Comparison of ENCODE assay signal across 12 mouse cellular contexts in the genomic region with DNA sequence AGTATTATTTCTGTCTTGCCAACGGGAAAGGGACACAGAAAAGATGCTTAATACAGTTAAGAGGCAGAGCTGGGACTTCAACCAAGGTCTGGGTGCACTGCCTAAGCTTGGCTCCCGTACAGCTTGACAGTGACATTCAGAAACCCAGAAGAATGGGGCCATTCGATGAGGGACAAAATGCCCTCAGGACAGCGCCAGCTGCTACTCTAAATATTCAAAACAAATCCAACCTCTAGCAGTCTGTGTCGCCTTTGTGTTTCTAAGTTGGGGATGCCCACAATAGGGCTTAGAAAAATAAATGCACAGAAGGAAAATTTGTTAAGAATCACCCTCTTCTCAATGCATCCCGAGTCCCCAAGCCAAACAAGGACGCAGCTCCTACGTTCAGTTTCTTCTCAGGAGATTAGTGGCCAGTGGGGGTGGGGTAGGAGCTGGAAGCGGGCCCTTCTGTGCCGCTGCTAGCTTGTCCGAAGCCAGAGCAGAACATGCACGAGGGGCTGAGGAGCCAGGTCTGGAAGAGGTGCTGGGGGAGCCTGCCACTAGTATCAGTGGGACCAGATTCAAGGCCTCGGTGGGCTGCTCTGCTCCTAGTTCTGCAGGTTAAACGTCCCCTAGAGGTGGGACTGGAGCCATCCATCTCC. TPM values are rescaled to one million over a fixed set of nuclear protein-coding genes. Genes with fewer than 3 reads are reported as not detected.
A peak's percentile ranks its signal among the peaks of the same experiment; 100 is the strongest.
DNase-seq lines count a peak whose midpoint lies in the region; ATAC-seq lines count a peak whose summit lies in the region.
"Had no signal": no experiment of that assay in that cellular context is flagged by ENCODE, and none has a peak within 500 bp of the region (broad histone marks: within the 10 kb centered on the region; RNA-seq: fewer than 3 reads in every experiment).

No protein-coding gene starts in this region.

- no peak overlapping the region for H3K4me3 ChIP-seq in hindbrain, embryonic 11.5 days (ENCODE audit: low read depth, low read length)
- no peak overlapping the region for H3K4me3 ChIP-seq in midbrain, embryonic 15.5 days
- H3K4me3 ChIP-seq: embryonic facial prominence, embryonic 12.5 days; lung, embryonic 15.5 days had no signal

- no peak overlapping the region for H3K4me2 ChIP-seq in hindbrain, embryonic 11.5 days (replicated peaks; ENCODE audit: low read depth, low read length)
- no peak overlapping the region for H3K4me2 ChIP-seq in midbrain, embryonic 15.5 days
- H3K4me2 ChIP-seq: embryonic facial prominence, embryonic 12.5 days; lung, embryonic 15.5 days had no signal

- DNase-seq in layer of hippocampus, adult 11-12 months (ENCODE audit: low spot score) = peak; percentile 61
- no peak for DNase-seq in layer of hippocampus, adult 9-10 months (ENCODE audit: low spot score)
- DNase-seq in cerebellum, adult 9-11 months = peak; percentile 57
- DNase-seq in hindbrain, embryonic 11.5 days (ENCODE audit: low spot score) = peak; percentile 27
- DNase-seq in urinary bladder, adult 2 months (ENCODE audit: low spot score) = no peak
- no peak for DNase-seq in urinary bladder, adult 18-20 months (ENCODE audit: low spot score in 2 of 2)
- DNase-seq in lung, postnatal 4 days = no peak
- DNase-seq: B cell, adult 2 months; kidney, adult 2 months had no signal

- peak overlapping the region; percentile 51; the same call in 1 of the 2 replicates for H3K27ac ChIP-seq in hindbrain, embryonic 11.5 days (ENCODE audit: low read depth, low read length)
- peak overlapping the region; percentile 9; the same call in 1 of the 2 replicates for H3K27ac ChIP-seq in midbrain, embryonic 15.5 days
- H3K27ac ChIP-seq: embryonic facial prominence, embryonic 12.5 days; lung, embryonic 15.5 days had no signal

- H3K27me3 ChIP-seq in hindbrain, embryonic 11.5 days (ENCODE audit: control insufficient read depth, insufficient read depth, low read length) = peaks cover 6% of the 10 kb centered on the region
- peaks cover 6% of the 10 kb centered on the region; the same call in 1 of the 2 replicates for H3K27me3 ChIP-seq in midbrain, embryonic 15.5 days (replicated peaks)

- WGBS in hindbrain, embryonic 11.5 days = 42% methylated on average over 14 of the region's 14 CpGs
- WGBS in midbrain, embryonic 15.5 days = 20% methylated on average over 14 of the region's 14 CpGs

- no peaks in the 10 kb centered on the region for H3K9me3 ChIP-seq in hindbrain, embryonic 11.5 days (ENCODE audit: control insufficient read depth, low read length)
- H3K9me3 ChIP-seq in midbrain, embryonic 15.5 days = no peaks in the 10 kb centered on the region
- H3K9me3 ChIP-seq: embryonic facial prominence, embryonic 12.5 days; lung, embryonic 15.5 days had no signal

- no peak for ATAC-seq in hindbrain, embryonic 11.5 days (ENCODE audit: low FRiP score)
- no peak; the same call in 1 of the 2 replicates for ATAC-seq in midbrain, embryonic 15.5 days (replicated peaks)

- H3K9ac ChIP-seq in hindbrain, embryonic 11.5 days (ENCODE audit: low read depth, low read length) = no peak overlapping the region
- H3K9ac ChIP-seq in midbrain, embryonic 15.5 days = no peak overlapping the region
- H3K9ac ChIP-seq: embryonic facial prominence, embryonic 12.5 days; lung, embryonic 15.5 days had no signal

- H3K4me1 ChIP-seq in hindbrain, embryonic 11.5 days (replicated peaks; ENCODE audit: control insufficient read depth, insufficient read depth, low read length) = no peaks in the 10 kb centered on the region; the same call in 1 of the 2 replicates
- H3K4me1 ChIP-seq in midbrain, embryonic 15.5 days = peaks cover 11% of the 10 kb centered on the region

- no peaks in the 10 kb centered on the region for H3K36me3 ChIP-seq in hindbrain, embryonic 11.5 days (ENCODE audit: control insufficient read depth, insufficient read depth, low read length)
- no peaks in the 10 kb centered on the region for H3K36me3 ChIP-seq in midbrain, embryonic 15.5 days (replicated peaks)
- H3K36me3 ChIP-seq: lung, embryonic 15.5 days had no signal

RNA-seq across cellular contexts. Expression of a gene that starts 29.7 kb away (rescaled TPM):
- polyA plus RNA-seq in hindbrain, embryonic 11.5 days (2014; fragmentation: Nextera tagmentation; extraction: Ambion mirVana) = 13.0 and 16.1 TPM in 2 replicates
- 30.8 and 34.0 TPM in 2 replicates for polyA plus RNA-seq in midbrain, embryonic 15.5 days (2015; fragmentation: Nextera tagmentation; extraction: Ambion mirVana)
- polyA plus RNA-seq in urinary bladder, adult 2 months (2012; rRNA removed) = 1.4 and 1.8 TPM in 2 replicates

Comparison
In these comparisons a context has a peak if more than half of its experiments do, and no peak if none do; other contexts are left out.
1. DNase-seq: peak in layer of hippocampus, adult 11-12 months (single experiment), cerebellum, adult 9-11 months (single experiment) and hindbrain, embryonic 11.5 days (single experiment); none in layer of hippocampus, adult 9-10 months (single experiment), urinary bladder, adult 2 months (single experiment), urinary bladder, adult 18-20 months (0 of 2) and lung, postnatal 4 days (0 of 2).